Mouse (Mus musculus) ES-CJ7 (cell line): Measurements from ENCODE around the gene Sugt1.

Experiments
- DNase-seq: peaks from one replicate; pipeline ENCODE4 v3.0.0; 2011; ENCODE audit warnings: low read depth, low spot score

Gene Sugt1

GRCm38 (mm10) chr14:79587139-79587851, at the start of gene Sugt1:
Gene Sugt1, plus strand, starts transcription at chr14:79587691.
- DNase-seq: peak; percentile 97

DNA sequence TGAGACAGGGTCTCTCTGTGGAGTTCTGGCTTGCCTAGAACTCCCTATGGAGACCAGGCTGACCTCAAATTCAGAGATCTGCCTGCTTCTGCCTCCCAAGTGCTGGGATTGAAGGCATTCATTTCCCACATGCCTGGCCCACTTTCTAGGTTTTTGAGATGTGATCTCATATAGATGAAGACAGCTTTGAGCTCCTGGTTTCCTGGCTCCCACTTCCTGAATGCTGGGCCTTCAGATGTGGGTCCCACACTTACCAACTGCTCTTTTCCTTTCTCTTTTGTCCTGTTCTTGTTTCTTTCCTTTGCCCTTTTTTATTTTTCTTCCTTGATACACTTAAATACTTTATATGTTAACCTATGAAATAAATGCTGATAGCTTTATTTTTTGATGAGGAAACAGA, 49.6 kb upstream of the Sugt1 start:
- no peak for DNase-seq

DNA sequence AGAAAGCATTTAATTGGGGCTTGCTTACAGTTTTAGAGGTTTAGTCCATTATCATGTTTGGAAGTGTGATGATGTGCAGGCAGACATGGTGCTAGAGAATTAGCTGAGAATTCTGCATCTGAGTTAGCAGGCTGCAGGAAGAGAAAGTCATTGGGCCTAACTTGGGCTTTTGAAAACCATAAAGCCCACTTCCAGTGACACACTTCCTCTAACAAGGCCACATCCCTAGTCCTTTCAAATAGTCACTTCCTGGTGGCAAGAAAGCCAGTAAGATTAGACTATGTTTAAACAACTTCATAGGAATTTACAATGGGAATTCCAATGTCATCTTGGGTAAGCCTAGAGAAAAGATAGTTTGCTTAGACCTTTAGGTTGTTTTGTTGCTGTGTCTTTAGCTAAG, 45.9 kb upstream of the Sugt1 start:
- DNase-seq: no peak

- no peak for DNase-seq
Observed at GRCm38 (mm10) chr14:79549343-79549742, 38.1 kb upstream of the Sugt1 start.

DNA sequence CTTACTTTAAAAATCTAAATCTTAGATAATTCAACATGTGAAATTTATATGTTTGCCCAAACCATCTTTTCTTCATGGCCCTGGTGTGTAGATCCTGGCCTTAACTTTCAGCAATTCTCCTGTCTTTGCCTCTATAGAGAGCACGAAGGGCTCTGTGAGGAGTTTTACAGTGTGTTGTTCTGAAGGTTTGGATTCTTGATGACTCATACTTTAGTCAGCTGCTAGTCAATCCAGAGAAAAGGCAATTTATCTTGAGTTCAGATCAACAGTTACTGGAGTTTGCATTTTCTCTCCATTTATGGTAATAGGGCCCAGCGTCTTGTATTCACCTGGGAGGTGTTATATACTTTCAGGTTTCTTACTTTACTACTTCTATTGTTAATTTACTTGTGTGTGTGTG, 35.6 kb upstream of the Sugt1 start:
- no peak for DNase-seq

DNA sequence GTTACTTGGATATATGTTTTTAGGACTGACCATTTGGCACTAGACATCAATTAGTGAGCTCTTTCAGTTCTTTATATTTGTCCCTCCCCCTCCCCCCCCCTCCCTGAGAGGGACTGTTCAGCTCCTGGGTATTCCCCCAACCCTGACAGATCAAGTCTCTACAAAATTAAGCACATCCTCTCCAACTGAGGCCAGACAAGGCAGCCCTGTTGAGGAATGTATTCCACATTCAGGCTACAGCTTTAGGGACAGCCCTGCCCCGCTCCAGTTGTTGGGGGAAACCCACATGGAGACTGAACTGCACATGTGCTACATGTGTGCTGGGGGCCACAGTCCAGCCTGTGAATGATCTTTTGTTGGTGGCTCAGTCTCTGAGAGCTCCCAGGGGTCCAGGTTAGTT, 34.6 kb upstream of the Sugt1 start:
- DNase-seq: no peak

DNA sequence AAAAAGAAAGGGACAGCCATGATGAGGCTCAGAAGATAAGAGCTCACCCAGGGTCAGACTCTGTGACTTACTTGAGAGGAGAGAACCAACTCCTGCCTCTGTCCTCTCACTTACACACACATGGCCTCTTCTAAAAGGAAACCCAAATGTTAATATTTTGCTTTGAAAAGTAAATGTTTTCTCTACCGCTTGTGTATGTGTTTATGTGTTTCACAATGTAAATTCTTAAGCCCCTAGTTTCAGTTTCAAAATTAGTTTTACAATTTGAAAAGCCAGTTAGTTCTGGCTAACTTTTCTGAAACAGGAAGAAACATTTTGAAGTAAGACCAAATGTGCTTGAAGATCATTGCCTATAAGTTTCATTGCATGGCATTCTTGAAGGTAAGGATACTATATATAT, 29.7 kb upstream of the Sugt1 start:
- no peak for DNase-seq

DNA sequence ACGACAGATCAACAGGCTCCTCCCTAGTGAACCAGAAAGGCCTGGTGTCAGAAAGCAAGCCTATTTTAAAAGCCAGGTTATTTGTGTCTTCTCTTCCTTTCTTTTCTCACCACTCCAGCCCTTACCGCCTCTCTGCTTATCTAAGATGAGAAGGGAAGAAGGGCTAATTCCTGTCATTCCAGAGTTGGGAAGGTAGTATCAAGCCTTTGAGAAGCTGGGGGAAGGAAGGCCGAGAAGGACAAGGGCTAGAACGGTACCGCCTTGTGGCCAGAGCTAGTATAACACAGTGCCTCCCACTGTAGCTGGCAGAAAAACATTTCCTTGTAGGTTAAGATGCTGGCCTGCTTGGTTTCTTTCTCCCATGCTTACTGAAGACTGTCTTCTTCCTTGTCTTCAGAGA, 24.7 kb upstream of the Sugt1 start:
- peak; percentile 85 for DNase-seq

GRCm38 (mm10) chr14:79564784-79565183, 22.7 kb upstream of the Sugt1 start:
- DNase-seq: peak; percentile 96

GRCm38 (mm10) chr14:79573482-79574191, 13.9 kb upstream of the Sugt1 start:
- no peak for DNase-seq

DNA sequence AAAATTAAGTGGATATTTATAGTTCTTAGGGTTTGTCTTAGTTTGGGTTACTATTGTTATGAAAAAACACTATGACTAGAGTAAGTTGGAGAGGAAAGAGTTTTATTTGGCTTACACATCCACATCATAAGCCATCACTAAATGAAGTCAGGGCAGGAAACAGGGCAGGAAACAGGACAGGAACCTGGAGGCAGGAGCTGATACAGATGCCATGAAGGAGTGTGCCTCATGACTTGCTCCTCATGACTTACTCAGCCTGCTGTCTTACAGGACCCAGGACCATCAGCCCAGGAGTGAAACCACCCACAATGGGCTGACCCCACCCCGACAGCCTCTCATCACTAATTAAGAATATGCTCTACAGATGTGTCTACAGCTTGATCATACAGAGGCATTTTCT, 13.1 kb upstream of the Sugt1 start:
- no peak for DNase-seq

- peak; percentile 92 for DNase-seq
Observed at GRCm38 (mm10) chr14:79583526-79584245, 3.8 kb upstream of the Sugt1 start.

DNA sequence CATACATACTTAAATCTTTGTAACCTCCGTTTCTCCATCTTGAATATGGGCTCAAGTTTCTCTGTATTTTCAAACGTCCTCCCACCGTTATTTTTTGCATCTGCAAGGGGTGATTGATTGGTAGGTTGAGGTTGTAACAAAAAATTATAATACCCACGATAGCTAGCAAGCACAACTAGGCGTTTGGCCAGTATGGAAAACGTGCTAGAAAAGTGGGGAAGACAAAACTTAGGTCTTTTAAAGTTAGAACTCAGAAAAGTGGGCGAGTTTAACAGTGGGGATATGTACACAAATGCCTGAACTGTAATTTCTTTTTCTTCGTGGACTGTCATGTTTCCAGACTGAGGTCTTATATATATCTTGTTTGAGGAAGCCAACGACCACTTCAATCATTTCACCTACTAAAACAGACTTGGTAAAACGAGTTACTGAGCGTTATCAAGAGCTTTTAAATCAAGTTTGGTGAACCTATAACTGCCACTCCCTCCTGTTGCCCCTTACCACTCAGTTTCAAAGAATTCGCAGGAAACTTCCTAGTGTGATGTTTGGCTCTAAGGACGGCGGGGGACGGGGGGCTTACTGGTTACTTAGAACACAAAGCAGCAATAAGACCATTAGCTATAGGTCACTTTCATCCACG, 872 bp upstream of the Sugt1 start:
- DNase-seq: no peak

- DNase-seq: no peak
Observed at GRCm38 (mm10) chr14:79587852-79588229, 350 bp downstream of the Sugt1 start.

- DNase-seq: peak; percentile 58
Observed at GRCm38 (mm10) chr14:79588534-79588951, 1.1 kb downstream of the Sugt1 start.

GRCm38 (mm10) chr14:79589401-79589800, 1.9 kb downstream of the Sugt1 start:
- no peak for DNase-seq

GRCm38 (mm10) chr14:79590916-79591315, 3.4 kb downstream of the Sugt1 start:
- no peak for DNase-seq

DNA sequence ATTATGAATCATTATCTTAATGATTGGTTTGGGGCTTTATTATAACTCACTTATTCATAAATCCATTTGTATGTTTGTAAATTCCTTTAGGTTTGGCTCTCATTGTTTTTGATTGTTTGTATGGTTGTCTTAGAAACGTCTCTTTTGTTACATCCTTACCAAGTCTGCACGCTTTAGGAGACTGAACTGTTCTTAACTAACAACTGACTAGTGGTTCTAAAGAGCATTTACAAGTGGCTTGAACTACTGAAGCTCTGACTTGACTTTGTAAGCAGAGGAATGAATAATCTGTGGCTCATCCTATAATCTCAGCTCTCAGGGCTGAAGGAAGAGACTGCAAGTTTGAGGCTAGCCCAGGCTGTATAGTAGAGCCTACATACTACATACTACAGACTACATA, 4.1 kb downstream of the Sugt1 start:
- peak; percentile 30 for DNase-seq

- DNase-seq: no peak
Observed at GRCm38 (mm10) chr14:79594069-79594468, 6.6 kb downstream of the Sugt1 start.

DNA sequence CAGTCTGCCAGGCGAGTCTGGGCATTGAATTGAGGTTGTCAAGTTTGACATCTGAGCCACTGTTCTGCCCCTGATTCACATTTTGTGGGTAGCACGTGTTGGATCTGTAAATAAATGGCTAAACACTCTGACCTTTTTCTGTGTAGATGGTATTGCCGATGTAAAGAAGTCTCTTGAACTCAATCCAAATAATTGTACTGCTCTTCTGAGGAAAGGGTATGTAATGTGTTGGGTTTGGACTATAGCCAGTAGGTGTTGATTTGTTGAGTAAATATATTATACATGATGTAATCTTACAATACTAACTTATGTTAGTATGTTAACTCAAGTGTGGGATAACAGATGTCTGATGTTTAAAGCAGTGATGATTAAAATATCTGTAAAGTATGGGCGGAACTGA, 9.1 kb downstream of the Sugt1 start:
- no peak for DNase-seq

GRCm38 (mm10) chr14:79605881-79606280, 18.4 kb downstream of the Sugt1 start:
- DNase-seq: no peak

DNA sequence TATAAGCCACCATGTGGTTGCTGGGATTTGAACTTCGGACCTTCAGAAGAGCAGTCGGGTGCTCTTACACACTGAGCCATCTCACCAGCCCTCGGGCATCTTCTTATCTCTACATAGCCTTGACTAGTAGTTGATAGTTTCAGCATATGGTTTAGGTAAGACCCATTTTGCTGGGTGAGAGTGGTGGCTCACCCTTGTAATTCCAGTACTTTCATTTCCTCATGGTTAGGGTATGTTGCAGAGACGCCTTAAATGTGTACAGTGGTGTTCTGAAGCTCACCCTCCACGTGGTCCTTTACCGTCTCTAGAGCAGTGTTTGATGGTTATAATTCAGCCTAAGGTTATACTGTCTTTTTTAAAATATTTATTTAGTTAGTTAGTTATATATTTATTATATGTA, 18.9 kb downstream of the Sugt1 start:
- DNase-seq: no peak
